Mouse (Mus musculus): ENCODE measurements around the gene Mrpl16.

Mrpl16 gene

DNA sequence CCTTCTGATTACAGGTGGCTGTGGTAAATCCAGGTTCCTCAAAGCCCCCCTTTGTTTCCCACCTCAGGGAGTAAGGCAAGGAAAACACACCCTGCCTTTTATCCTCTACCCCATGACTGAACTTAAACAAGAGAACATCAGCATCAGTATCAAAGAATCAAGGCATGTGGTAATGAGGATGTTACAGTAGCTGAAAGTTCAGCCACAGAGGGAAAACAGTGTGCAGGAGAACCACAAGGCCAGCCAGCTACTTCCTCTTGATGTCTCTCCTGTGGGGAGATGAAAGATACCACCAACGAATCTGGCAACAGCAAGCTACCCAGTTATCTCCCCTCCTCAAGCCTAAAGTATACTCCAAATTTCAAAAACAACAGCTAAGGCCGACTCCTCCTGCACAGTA is 37.1 kb downstream of the Mrpl16 start:
- DNase-seq: no peak

DNA sequence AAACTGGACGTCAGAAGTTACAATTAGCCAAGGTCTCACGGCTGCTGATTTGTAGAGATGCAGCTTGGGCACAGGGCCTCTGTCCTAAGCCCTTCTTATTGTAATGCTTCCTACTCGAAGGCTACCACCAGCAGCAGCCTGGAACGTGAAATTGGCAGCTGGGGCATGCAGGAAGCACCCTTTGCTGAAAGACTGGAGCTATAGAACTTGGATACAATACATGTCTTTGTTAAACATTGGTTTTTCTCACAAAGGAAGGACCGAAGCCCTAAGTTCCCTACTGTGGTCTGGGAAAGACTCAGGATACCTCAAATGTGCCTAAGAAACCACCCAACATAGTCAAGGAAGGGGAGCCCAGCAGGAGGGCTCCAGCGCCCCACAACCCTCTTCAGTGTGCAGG is 37.6 kb downstream of the Mrpl16 start:
- no peak for DNase-seq

DNA sequence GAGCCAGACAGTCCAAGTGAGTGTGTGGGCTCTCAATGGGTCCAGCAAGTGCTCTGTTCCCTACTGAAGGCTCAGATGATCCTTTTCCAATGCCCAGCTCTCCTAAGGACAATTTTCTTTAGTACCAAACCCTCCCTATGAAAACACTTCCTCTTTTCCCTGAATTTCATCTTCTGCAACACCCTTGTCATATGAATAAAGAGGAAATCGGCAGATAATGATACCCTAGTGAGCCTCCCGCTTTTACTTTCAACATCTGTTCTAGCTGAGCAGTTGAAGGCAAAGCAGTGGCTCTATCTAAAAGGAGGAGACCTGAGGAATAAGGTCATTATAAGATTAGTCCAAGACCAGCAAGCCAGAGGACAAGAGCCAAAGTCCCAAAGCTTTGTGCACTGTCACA is 38.3 kb downstream of the Mrpl16 start:
- no peak for DNase-seq

DNA sequence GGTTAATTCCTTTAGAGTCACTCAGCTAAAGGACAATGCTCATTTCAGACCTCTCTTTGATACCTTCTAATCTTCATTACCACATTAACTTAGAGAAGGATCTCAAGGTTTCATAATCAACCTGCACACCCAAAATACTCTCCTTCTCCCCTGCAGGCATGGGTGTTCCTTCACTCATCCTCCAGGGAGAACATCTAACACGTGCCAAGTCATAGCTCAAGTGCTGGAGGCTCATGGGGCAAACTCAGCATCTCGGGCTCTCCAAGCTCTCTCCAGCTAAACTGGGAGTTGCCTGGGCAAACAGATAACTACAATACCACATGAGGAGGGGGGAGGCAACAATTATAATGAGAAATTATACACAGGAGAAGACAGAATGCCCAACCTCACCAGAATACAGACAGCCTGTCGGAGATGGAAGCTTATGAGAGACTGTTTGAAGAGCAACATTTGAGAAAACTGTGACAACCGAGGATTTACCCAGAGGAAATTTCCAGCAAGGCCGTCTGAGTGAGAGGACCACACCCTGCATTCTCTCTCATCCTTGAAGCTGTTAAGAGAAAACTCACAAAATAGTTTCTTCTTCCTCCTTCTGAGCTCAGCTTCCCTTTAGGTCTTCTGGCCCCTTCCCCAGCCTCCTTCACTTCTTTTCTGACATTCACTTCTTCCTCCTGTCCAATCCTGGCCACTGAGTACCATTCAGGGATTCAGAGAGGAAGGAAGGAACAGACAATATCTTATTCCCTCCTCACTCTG is 40.0 kb downstream of the Mrpl16 start:
- no peak for DNase-seq

DNA sequence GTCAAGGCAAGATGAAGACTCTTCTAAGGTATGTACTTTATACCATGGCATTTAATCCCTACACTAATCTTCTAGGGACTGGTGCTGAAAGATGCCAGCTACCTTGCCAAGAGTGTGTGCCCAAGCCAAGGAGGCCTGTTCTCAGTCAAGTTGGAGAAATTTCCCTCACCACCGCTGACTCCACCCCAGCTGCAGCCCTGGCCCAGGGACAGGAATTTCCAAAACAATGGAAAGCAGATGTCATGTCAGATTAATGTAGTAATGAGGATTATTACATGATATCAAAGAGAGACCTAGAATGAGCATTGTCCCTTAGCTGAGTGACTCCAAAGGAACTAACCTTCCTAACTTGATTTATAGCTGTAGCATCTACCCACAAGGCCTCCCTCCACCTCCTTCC is 40.7 kb downstream of the Mrpl16 start:
- DNase-seq: no peak

DNA sequence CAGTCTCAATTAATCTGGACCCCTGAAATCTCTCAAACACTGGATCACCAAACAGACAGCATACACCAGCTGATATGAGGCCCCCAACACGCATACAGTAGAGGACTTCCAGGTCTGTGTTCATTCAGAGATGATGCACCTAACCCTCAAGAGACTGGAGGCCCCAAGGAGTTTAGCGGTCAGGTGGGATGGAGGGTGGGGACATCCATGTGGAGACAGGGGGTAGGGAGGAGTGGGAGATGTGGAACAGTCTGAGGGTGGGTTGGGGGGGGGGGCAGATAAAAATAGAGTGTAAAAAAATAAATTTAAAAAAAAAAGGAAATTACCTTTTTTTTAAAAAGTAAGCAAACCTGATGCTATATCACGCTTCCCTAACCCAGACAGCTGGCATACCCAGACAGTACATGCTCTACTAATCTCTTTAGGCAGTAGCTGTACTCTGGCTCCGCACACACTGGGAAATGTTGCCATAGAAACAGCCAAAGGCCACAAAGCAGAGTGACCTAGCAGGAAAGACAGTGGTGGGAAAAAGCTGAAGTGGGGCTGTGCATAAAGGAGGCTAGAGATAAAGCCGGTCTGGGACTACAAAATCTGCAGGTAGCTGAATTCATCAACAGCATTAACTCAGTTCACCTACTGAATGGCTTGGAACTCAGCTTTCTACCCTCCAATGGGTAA is 41.6 kb downstream of the Mrpl16 start:
- no peak for DNase-seq

DNA sequence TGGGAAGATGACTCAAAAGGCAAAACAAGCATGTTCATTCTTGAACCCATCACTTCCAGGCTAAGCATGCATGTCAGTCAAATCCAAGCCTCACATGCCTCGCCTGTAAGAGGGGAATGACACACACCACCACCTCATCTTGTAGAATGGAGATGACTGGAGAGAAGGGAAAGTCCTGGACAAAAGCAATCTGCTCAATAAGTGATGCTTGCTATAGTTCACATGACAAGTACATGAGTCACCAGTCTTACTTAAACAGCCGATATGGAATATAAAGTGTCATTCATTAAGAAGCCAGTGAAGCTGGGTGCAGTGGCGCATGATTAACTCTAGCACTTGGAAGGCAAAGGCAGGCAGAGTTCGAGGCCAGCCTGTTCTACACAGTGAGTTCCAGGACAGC is 42.9 kb downstream of the Mrpl16 start:
- DNase-seq: no peak

DNA sequence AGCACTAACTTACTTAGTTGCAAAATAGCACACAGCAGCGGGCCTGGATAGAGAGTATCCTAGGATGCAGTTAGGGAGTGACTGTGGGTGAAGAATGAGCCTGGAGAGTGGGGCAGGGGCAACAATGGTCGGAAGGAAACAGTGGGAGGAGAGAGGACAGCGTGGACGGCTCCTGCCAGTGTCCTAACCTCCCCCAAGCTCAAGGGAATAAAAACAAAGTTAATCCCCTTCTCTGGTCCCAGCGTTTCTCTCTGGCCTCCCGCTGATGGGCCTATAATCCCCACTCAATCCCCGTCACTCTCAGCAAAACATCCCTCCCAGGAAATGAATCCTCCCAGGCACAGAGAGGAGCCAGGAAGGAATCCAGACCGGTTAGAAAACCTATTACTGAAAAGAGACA is 43.5 kb downstream of the Mrpl16 start:
- no peak for DNase-seq

DNA sequence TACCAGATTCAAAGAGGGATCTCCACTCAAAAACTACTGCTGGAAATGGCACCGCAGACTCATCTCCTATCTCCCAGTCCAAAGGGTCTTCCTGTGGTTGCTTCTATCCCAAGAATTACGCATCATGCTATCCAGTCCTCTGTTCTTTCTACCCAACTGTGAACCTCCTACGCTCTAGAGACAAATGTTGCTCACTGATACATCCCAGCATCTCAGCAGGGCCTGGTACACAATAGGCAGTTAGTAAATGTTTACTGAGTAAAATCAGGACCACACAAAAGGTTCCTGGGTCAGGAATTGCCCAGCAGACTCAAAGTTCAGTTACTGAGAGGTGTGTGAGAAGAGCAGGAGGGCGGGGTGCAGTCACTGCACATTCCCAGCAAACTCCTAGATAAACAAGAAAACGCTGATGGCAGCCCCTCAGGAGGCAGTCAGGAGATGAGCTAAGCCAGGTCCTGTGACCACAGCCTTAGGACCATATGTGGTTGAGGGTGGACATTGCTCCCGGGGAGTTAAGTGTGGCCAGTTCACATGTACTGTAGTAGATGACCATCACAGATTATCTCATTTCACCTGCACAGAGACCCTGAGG is 44.6 kb downstream of the Mrpl16 start:
- no peak for DNase-seq

DNA sequence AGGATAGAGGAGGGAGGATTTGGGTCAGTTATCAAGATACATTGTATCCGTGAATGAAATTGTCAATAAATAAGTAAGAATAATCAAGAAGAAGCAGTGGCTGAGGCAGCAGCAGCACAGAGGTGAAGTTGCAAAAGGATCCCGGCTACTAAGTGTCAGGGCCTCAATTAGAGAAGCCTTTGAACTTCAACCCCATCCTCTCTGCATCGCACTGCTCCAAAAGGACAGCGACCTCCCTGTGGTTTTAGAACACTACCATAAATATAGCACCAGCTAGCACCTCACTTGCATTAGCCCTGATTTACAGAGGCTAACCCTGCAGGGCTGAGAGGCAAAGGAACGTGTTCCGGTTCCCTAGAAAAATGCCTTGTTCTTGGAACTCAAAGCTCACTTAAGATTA is 46.5 kb downstream of the Mrpl16 start:
- DNase-seq: no peak

DNA sequence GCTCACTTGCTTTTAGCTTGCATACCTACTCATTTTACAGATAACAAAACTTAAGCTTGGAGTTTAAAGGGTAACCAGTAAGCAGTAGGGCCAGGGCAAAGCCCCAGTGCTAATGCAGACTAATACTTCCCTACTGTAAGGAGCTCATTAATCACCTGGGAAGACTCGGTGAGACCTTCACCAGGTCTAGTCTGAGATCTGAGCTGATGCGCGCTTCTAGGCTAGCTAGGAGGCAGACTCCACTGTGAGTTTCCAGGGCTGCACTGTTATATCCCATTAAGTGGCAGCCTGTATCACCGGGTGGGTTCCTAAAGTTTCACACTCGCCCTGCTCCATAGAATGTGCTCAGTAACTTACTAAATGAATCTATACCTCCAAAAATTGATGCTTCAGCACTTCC is 47.4 kb downstream of the Mrpl16 start:
- DNase-seq: no peak

DNA sequence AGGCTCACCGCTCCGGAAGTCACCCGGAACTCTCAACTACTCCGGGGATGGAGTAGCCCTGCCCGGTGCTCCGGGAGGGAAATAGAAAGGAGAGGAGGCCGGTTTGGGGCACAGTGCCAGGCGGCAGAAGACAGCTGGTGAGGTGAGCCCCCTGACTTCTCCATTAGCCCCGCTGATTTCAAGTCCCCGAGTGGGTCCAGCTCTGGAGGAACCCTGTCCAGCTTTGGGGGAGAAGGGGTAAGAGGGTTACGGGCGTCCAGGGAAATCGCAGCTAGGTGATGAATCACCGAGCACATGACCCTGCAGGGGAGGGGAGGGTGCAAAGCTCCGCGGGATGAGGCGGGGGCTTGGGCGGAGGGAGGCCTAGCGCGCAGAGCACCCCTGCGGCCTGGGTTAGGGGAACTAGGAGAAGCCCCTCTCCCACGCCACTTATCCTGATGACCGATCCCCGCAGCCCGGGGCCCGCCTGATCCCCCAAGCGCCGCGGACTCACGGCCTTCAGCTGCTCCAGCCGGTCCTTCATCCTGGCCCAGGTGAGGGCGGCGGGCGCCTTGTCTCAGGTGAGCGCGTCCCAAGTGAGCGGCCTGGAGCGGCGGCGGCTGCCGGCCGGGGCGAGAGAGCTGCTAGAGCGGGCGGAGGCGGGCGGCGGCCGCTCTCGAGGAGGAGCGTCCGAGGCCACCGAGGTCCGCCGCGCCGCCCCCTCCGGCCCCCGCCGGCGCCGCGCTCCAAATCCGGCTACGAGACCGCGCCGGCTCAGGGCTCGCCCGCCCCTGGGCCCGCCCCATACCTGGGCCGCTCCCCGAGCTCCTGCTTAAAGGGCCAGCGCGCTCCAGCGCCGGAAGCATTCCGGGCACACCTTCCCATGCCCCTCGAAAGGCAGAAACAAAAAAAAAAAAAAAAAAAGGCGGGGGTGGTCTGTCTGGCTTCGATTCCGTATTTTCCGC is 48.3 kb downstream of the Mrpl16 start:
- DNase-seq: peak; percentile 70 to 81

DNA sequence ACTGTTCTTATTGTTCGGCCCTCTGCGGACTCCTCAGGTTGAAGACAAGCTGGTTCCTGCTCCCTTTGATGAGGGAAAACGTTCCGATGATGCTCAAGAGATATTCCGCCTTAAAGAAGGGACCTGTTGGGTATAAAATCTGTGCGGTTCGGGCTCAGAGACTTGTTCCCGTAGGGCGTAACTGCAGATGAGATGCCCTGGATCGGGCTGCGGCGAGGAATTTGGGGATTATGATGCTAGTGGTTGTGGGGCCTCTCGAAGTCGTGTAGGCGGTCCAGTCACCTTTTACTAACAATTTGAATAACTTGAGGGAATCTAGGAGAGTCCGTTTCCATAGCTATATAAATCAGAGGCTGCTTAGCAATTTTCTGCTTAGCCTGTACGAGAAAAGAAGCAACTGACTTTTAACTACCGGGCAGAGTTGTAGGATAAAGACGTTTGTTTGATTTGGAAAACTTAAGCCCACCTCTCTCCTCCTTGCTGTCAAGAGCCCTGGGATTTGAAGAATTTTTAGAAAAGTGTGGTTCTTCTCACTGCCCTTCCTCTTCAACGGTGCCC is 49.0 kb downstream of the Mrpl16 start, which contains the start of gene Stx3:
Gene Stx3, minus strand, starts transcription at position 261 of the 558 bp plus-strand sequence.
- DNase-seq: peak in 1 of 2 experiments; percentile 27

DNA sequence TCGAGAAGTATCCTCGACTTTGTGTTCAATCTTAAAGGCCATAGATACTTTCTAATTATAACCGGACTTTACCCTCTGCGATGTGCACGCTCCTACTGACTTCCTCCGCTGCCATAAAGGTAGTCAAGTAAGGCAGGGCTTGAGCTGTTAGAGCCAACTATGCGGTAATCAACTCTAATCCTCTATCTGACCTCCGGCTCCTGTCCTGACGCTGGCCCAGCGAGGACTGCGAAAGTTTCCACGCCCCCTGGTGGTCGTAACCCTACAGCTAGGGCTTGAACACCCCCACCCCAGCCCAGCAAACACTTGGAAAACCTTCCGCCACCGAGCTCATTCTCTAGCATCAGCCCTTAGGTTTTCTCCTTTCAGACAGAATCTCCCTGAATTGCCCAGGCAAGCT is 49.6 kb downstream of the Mrpl16 start:
- DNase-seq: peak; percentile 68 to 74

DNA sequence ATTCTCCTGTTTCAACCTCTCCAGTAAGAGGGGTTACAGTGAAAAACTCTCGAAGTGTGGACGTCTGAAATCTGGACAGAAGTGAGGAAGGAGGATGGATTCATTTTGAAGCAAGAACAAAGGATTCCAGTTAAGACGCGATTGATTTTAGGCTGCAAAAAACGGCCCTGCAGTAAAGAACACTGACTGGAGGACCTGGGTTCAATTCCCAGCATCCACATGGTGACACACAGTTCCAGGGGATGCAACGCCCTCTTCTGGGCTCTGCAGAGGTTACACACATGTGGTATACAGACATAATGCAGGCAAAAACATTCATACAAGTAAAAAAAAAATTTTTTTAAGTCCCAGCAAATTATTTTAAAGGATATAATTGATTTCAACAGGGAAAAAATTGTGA is 50.0 kb downstream of the Mrpl16 start:
- DNase-seq: peak in 1 of 2 experiments; percentile 18

DNA sequence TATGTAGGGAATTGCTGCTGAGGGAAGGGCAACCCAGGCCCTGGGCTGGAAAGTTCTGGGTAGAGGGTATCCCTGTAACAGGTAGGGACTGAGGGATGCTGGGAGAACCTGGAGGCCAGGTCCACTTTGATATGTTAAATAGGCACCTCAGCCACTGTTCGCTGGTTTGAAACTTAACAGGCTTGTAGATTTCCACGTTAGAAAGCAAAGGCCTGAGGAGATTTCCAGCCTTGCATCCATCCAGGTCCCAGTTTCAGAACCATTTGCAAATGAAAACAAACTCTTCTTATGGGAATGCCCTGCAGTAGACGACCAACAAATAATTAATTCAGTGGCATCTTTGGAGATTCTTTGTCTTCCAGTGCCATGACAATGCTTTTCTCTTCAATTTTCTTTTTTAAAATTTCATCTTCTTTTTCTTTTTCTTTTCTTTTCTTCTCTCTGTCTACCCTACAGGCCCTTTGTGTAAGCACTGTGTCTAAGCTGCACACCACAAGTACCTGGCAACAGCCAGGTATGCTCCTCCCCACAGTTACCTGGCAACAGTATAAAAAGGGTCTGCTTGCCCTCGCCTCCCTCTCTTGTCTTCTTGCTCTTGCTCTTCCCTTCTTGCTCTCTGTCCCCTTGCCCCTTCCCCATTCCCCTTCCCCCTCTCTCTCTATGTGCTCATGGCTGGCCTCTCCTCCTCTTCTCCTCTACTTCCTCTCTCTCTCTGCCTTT is 53.3 kb downstream of the Mrpl16 start:
- no peak for DNase-seq

Measured in cerebellum, postnatal 36 days (tissue).